Mouse (Mus musculus): ENCODE results near the gene Snx33. TPM values are rescaled to one million over a fixed set of nuclear protein-coding genes. Genes with fewer than 3 reads are reported as not detected.

Gene Snx33
- polyA plus RNA-seq, 1 experiment from 2014 or later, result 8.5 TPM

DNA sequence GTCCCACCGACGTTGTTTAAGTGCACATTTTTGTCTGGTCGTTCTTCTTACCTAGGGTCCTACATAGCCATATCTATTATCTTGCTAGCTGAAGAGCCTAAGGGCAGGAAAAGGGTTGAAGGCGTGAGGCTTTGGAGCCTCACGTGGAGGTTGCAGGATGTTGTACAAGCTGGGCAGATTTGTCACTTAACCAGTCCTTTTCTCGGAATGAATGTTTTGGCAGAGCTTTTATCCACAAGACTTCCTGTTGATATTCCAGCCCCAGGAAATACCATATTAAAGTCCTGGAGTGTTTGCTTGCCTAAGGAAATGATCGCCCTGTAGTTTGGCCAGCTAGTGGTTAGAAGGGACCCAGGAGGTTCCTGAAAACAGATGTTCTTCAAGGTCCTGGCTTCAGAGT is 10.2 kb upstream of the Snx33 start:
- peak overlapping the region; percentile 53 for H3K9ac ChIP-seq (ENCODE audit: low read depth, low read length)
- peak overlapping the region; percentile 96 for H3K27ac ChIP-seq
- TF ChIP-seq CTCF (IDR thresholded peaks at IDR 0.05; ENCODE audit: low read depth), result no peak
- no peak for ATAC-seq (replicated peaks; ENCODE audit: low FRiP score, low read depth)
- H3K4me1 ChIP-seq (replicated peaks; ENCODE audit: insufficient read depth, low read length), result peaks cover 4% of the 10 kb centered on the region; the same call in 1 of the 2 replicates
- no peaks in the 10 kb centered on the region for H3K9me3 ChIP-seq (replicated peaks; ENCODE audit: low read length)
- H3K36me3 ChIP-seq (ENCODE audit: insufficient read depth, low read length), result no peaks in the 10 kb centered on the region
- peak; percentile 84 for DNase-seq (ENCODE audit: low spot score)
- under 1% methylated on average over 7 of the region's 7 CpGs for WGBS
- H3K4me2 ChIP-seq (ENCODE audit: low read length), result peak overlapping the region; percentile 82
- H3K27me3 ChIP-seq (ENCODE audit: insufficient read depth, low read length), result no peaks in the 10 kb centered on the region
- H3K4me3 ChIP-seq (replicated peaks; ENCODE audit: low read depth, low read length), result peak overlapping the region; percentile 73

DNA sequence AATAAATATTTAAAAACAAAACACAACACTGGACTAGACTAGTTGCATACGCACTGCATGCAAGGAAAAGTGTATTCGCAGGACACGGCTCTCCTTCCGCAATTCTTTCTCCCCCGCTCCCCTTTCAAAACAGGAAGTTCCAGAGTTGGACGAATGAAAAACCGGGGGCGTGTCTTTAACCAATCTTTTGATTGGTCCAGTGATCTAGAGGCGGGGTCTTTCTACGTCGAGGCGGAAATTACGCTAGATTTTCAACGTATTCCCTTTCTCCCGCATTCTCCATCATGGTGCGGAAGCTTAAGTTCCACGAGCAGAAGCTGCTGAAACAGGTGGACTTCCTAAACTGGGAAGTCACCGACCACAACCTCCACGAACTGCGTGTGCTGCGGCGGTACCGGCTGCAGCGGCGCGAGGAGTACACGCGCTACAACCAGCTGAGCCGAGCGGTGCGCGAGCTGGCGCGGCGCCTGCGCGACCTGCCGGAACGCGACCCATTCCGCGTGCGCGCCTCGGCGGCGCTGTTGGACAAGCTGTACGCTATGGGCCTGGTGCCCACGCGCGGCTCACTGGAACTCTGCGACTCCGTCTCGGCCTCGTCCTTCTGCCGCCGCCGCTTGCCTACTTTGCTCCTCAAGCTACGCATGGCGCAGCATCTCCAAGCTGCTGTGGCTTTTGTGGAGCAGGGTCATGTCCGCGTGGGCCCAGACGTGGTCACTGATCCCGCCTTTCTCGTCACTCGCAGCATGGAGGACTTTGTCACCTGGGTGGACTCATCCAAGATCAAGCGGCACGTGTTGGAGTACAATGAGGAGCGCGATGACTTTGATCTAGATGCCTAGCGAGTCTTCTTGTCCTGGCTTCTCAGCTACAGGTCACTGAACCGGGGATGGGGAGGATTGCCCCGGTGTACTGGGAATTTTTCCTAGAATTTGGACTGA is 9.3 kb upstream of the Snx33 start, which contains the start of gene Imp3:
Imp3 (plus strand) TSS at position 253 of the 938 bp plus-strand sequence.
- under 1% methylated on average over 73 of the region's 73 CpGs for WGBS
- TF ChIP-seq CTCF (IDR thresholded peaks at IDR 0.05; ENCODE audit: low read depth), result no peak
- Histone ChIP-seq H3K4me3 (replicated peaks; ENCODE audit: low read depth, low read length) (peak within 1 kb of the TSS; percentile 73), H3K36me3 (ENCODE audit: insufficient read depth, low read length) (no peaks in the 10 kb centered on the region), H3K9me3 (replicated peaks; ENCODE audit: low read length) (no peaks in the 10 kb centered on the region), H3K4me2 (ENCODE audit: low read length) (peak within 1 kb of the TSS; percentile 82), H3K27ac (peak within 1 kb of the TSS; percentile 96), H3K27me3 (ENCODE audit: insufficient read depth, low read length) (no peaks in the 10 kb centered on the region), H3K9ac (ENCODE audit: low read depth, low read length) (peak within 1 kb of the TSS; percentile 73), H3K4me1 (replicated peaks; ENCODE audit: insufficient read depth, low read length) (peaks cover 4% of the 10 kb centered on the region; the same call in 1 of the 2 replicates)
- DNase-seq (ENCODE audit: low spot score), result peak; percentile 100
- ATAC-seq (replicated peaks; ENCODE audit: low FRiP score, low read depth), result peak; percentile 88

DNA sequence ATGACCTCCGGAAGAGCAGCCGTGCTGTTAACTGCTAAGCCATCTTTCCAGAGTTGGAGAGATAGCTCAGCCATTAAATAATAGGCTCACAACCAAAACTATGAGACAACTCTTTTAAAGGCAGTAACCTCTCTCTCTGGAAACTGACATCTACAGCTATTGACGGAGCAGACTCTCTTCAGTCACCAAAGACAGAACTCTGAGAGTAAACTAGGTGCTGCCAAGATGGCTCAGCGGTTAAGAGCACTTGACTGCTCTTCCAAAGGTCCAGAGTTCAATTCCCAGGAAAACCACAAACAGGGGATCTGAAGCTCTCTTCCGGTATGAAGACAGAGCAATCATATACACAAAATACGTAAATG is 8.7 kb upstream of the Snx33 start:
- TF ChIP-seq CTCF (IDR thresholded peaks at IDR 0.05; ENCODE audit: low read depth), result no peak
- H3K36me3 ChIP-seq (ENCODE audit: insufficient read depth, low read length), result no peaks in the 10 kb centered on the region
- no peak overlapping the region for H3K9ac ChIP-seq (ENCODE audit: low read depth, low read length)
- H3K4me1 ChIP-seq (replicated peaks; ENCODE audit: insufficient read depth, low read length), result peaks cover 4% of the 10 kb centered on the region; the same call in 1 of the 2 replicates
- H3K9me3 ChIP-seq (replicated peaks; ENCODE audit: low read length), result no peaks in the 10 kb centered on the region
- no peaks in the 10 kb centered on the region for H3K27me3 ChIP-seq (ENCODE audit: insufficient read depth, low read length)
- ATAC-seq (replicated peaks; ENCODE audit: low FRiP score, low read depth), result no peak
- H3K4me2 ChIP-seq (ENCODE audit: low read length), result peak overlapping the region; percentile 82
- H3K4me3 ChIP-seq (replicated peaks; ENCODE audit: low read depth, low read length), result peak overlapping the region; percentile 73; the same call in 1 of the 2 replicates
- DNase-seq (ENCODE audit: low spot score), result no peak
- peak overlapping the region; percentile 25; the same call in 1 of the 2 replicates for H3K27ac ChIP-seq
- 17% methylated on average over 6 of the region's 6 CpGs for WGBS

GRCm38 (mm10) chr9:56930556-56930955 is 2.4 kb upstream of the Snx33 start:
- DNase-seq (ENCODE audit: low spot score) (no peak), ATAC-seq (replicated peaks; ENCODE audit: low FRiP score, low read depth) (no peak)
- no peak overlapping the region for H3K4me2 ChIP-seq (ENCODE audit: low read length)
- H3K4me1 ChIP-seq (replicated peaks; ENCODE audit: insufficient read depth, low read length), result peaks cover 15% of the 10 kb centered on the region
- no peaks in the 10 kb centered on the region for H3K36me3 ChIP-seq (ENCODE audit: insufficient read depth, low read length)
- no peak overlapping the region for H3K27ac ChIP-seq
- H3K9me3 ChIP-seq (replicated peaks; ENCODE audit: low read length), result no peaks in the 10 kb centered on the region
- 68% methylated on average over 1 of the region's 1 CpGs for WGBS
- H3K27me3 ChIP-seq (ENCODE audit: insufficient read depth, low read length), result no peaks in the 10 kb centered on the region
- no peak for TF ChIP-seq CTCF (IDR thresholded peaks at IDR 0.05; ENCODE audit: low read depth)
- no peak overlapping the region for H3K4me3 ChIP-seq (replicated peaks; ENCODE audit: low read depth, low read length)
- H3K9ac ChIP-seq (ENCODE audit: low read depth, low read length), result no peak overlapping the region

GRCm38 (mm10) chr9:56929496-56929895 is 1.3 kb upstream of the Snx33 start:
- Histone ChIP-seq H3K27me3 (ENCODE audit: insufficient read depth, low read length) (no peaks in the 10 kb centered on the region), H3K4me2 (ENCODE audit: low read length) (no peak overlapping the region), H3K36me3 (ENCODE audit: insufficient read depth, low read length) (no peaks in the 10 kb centered on the region), H3K9me3 (replicated peaks; ENCODE audit: low read length) (no peaks in the 10 kb centered on the region), H3K4me3 (replicated peaks; ENCODE audit: low read depth, low read length) (no peak overlapping the region), H3K4me1 (replicated peaks; ENCODE audit: insufficient read depth, low read length) (peaks cover 24% of the 10 kb centered on the region), H3K27ac (no peak overlapping the region), H3K9ac (ENCODE audit: low read depth, low read length) (no peak overlapping the region)
- ATAC-seq (replicated peaks; ENCODE audit: low FRiP score, low read depth), result no peak
- no peak for DNase-seq (ENCODE audit: low spot score)
- 21% methylated on average over 4 of the region's 4 CpGs for WGBS
- TF ChIP-seq CTCF (IDR thresholded peaks at IDR 0.05; ENCODE audit: low read depth), result no peak

GRCm38 (mm10) chr9:56927191-56928012 is 769 bp downstream of the Snx33 start:
- ATAC-seq (replicated peaks; ENCODE audit: low FRiP score, low read depth) (no peak), DNase-seq (ENCODE audit: low spot score) (peak; percentile 81)
- H3K4me2 ChIP-seq (ENCODE audit: low read length), result peak overlapping the region; percentile 94
- TF ChIP-seq CTCF (IDR thresholded peaks at IDR 0.05; ENCODE audit: low read depth), result no peak; the same call in 1 of the 2 replicates
- peak overlapping the region; percentile 79 for H3K9ac ChIP-seq (ENCODE audit: low read depth, low read length)
- under 1% methylated on average over 35 of the region's 35 CpGs for WGBS
- H3K4me3 ChIP-seq (replicated peaks; ENCODE audit: low read depth, low read length), result peak overlapping the region; percentile 59
- no peaks in the 10 kb centered on the region for H3K9me3 ChIP-seq (replicated peaks; ENCODE audit: low read length)
- peaks cover 42% of the 10 kb centered on the region for H3K4me1 ChIP-seq (replicated peaks; ENCODE audit: insufficient read depth, low read length)
- peak overlapping the region; percentile 95 for H3K27ac ChIP-seq
- no peaks in the 10 kb centered on the region for H3K36me3 ChIP-seq (ENCODE audit: insufficient read depth, low read length)
- H3K27me3 ChIP-seq (ENCODE audit: insufficient read depth, low read length), result no peaks in the 10 kb centered on the region

Data from kidney, postnatal 0 days (tissue).